Mouse (Mus musculus): ENCODE results near the gene Zfp362. TPM values are rescaled to one million over a fixed set of nuclear protein-coding genes. Genes with fewer than 3 reads are reported as not detected.

Gene Zfp362
- total RNA-seq, 2 experiments from 2014 or later = 37.8 to 38.5 TPM

- no peak for DNase-seq (ENCODE audit: low spot score in 2 of 2)
Observed at GRCm38 (mm10) chr4:128732794-128733193, 73.1 kb downstream of the Zfp362 start.

DNA sequence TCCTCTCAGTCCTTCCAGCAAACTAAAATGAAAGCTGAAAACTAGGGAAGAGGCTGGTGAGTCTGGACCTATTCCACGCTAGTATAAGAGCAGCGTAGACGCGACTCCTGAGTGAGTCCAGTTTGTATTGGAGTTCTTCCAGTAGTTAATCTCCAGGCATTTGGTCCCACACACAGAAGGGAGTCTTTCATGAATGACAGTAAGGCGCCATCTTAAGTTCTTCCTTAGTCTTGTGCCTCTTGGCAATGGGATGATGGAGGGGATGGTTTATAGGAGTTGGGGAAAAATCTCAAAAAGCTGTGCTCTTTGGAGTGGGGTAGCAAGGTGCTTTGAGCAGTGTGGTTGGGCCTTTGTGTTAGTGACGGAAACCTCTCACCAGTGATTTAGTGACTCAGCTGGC is 75.6 kb downstream of the Zfp362 start:
- DNase-seq (ENCODE audit: low spot score in 2 of 2) = no peak

- no peak for DNase-seq (ENCODE audit: low spot score in 2 of 2)
Observed at GRCm38 (mm10) chr4:128729709-128730037, 76.2 kb downstream of the Zfp362 start.

- DNase-seq (ENCODE audit: low spot score in 2 of 2) = no peak
Observed at GRCm38 (mm10) chr4:128729033-128729708, 76.7 kb downstream of the Zfp362 start.

DNA sequence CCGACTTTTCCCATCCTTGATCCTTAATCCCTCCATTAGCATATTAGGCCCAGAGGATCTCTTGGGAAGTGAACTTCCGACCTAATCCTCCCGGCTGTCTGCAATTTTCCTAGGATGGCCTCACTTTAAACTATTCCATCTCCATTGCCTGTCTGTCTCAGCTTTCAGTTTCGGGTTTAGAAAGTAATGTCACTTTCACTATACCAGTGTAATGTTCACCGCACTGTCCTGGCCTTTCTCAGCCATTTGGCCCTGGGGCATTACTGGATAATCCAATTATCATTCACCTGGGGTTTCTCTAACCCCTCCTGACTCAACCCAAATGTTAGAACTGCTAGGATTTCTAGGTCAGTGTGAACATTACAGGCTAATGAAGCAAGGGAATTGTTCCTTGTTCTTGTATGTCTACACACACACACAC is 77.4 kb downstream of the Zfp362 start:
- no peak for DNase-seq (ENCODE audit: low spot score in 2 of 2)

- DNase-seq (ENCODE audit: low spot score in 2 of 2) = no peak
Observed at GRCm38 (mm10) chr4:128727721-128728430, 78.0 kb downstream of the Zfp362 start.

- DNase-seq (ENCODE audit: low spot score in 2 of 2) = peak; percentile 75 to 88
Observed at GRCm38 (mm10) chr4:128727019-128727720, 78.7 kb downstream of the Zfp362 start.

GRCm38 (mm10) chr4:128724059-128724458 is 81.8 kb downstream of the Zfp362 start:
- no peak for DNase-seq (ENCODE audit: low spot score in 2 of 2)

DNA sequence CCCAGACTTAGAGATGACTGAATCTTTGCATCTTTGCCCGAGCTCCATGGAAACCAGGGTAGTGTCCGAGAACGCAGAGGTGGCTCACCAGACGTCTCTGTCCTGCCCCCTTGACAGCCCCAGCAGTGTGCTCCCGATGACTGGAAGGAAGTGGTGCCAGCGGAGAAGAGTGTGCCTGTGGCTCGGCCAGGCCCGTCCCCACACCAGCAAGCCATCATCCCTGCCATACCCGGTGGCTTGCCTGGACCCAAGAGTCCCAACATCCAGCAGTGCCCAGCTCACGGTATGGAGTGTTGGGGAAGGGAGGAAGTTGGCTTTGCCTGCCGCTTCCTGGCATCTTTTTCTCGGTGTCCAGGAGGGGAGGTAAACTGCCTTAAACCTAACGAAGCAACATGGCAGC is 82.4 kb downstream of the Zfp362 start:
- no peak for DNase-seq (ENCODE audit: low spot score in 2 of 2)

Other genes starting within 250 kb of the Zfp362 start
- 1 to 10 TPM; 5.4 to 7.7 TPM for gene Zscan20, start 195.9 kb downstream of the Zfp362 start, total RNA-seq (2021)
- 1 to 10 TPM in 1 of 2 experiments, under 1 TPM in 1; 0.87 to 1.8 TPM for gene Tlr12, start 187.4 kb downstream of the Zfp362 start, total RNA-seq (2021)
- gene Phc2, start 151.3 kb downstream of the Zfp362 start, total RNA-seq (2021) = 10 to 100 TPM; 81.1 to 82.9 TPM
- under 1 TPM; 0.45 to 0.64 TPM for gene A3galt2, start 50.7 kb downstream of the Zfp362 start, total RNA-seq (2021)
- gene Trim62, start 77.5 kb upstream of the Zfp362 start, total RNA-seq (2021) = 10 to 100 TPM; 26.2 TPM
- gene Azin2, start 156.4 kb upstream of the Zfp362 start, total RNA-seq (2021) = 10 to 100 TPM; 27.7 to 31.0 TPM
- gene Ak2, start 185.9 kb upstream of the Zfp362 start, total RNA-seq (2021) = 10 to 100 TPM; 32.3 to 34.3 TPM

Data from layer of hippocampus, postnatal 10 days (tissue).